Mouse (Mus musculus) embryonic facial prominence, embryonic 10.5 days (tissue): ENCODE measurements around the gene Sdk1. TPM values are rescaled to one million over a fixed set of nuclear protein-coding genes. Genes with fewer than 3 reads are reported as not detected.
A peak's percentile ranks its signal among the peaks of the same experiment; 100 is the strongest.

Experiments used
- DNase-seq: peaks from one replicate; pipeline ENCODE4 v3.0.0-alpha.2; 2017; ENCODE audit warnings: low spot score
- H3K27ac ChIP-seq: fragments of 300-500 bp; sonication (generic); replicated peaks from 2 replicates; pipeline ENCODE4 v1.5.1; 2016; ENCODE audit warnings: mild to moderate bottlenecking
- H3K27me3 ChIP-seq: fragments of 300-500 bp; sonication (generic); replicated peaks from 2 replicates; pipeline ENCODE4 v1.6.1; 2016; ENCODE audit warnings: low read depth, mild to moderate bottlenecking; ENCODE audit not compliant: poor library complexity, severe bottlenecking
- H3K36me3 ChIP-seq: fragments of 300-500 bp; sonication (generic); replicated peaks from 2 replicates; pipeline ENCODE4 v1.6.1; 2016; ENCODE audit warnings: mild to moderate bottlenecking, moderate library complexity
- H3K4me1 ChIP-seq: fragments of 300-500 bp; sonication (generic); 2 replicates; pipeline ENCODE4 v1.6.1; 2016
- H3K4me3 ChIP-seq: fragments of 300-500 bp; sonication (generic); 2 replicates; pipeline ENCODE4 v1.5.1; 2016; ENCODE audit warnings: mild to moderate bottlenecking, moderate library complexity
- H3K9me3 ChIP-seq: fragments of 300-500 bp; sonication (generic); 2 replicates; pipeline ENCODE4 v1.6.1; 2016; ENCODE audit warnings: mild to moderate bottlenecking
- WGBS: fragments of 180-500 bp; shearing (Covaris S2); methylation state at CpG from one replicate; pipeline ENCODE4 v1.1.7; 2016; 5-methylcytosine and 5-hydroxymethylcytosine counted together
- polyA plus RNA-seq: library from polyadenylated mRNA; unstranded; fragments of >200 nt; fragmentation: Nextera tagmentation; extraction: Ambion mirVana; gene quantifications from 2 replicates; pipeline ENCODE4 v1.2.1, GENCODE M21; 2016

The Sdk1 gene
- polyA plus RNA-seq, 1 experiment from 2014 or later = 1.1 TPM

- Histone ChIP-seq H3K27me3 (no peaks in the 10 kb centered on the region), H3K9me3 (no peaks in the 10 kb centered on the region), H3K4me1 (peaks cover 21% of the 10 kb centered on the region), H3K4me3 (no peak overlapping the region), H3K36me3 (no peaks in the 10 kb centered on the region), H3K27ac (no peak overlapping the region)
- DNase-seq = no peak
- WGBS = 89% methylated on average over 12 of the region's 12 CpGs
Measured at GRCm38 (mm10) chr5:141689442-141690105, 448.3 kb downstream of the Sdk1 start.

DNA sequence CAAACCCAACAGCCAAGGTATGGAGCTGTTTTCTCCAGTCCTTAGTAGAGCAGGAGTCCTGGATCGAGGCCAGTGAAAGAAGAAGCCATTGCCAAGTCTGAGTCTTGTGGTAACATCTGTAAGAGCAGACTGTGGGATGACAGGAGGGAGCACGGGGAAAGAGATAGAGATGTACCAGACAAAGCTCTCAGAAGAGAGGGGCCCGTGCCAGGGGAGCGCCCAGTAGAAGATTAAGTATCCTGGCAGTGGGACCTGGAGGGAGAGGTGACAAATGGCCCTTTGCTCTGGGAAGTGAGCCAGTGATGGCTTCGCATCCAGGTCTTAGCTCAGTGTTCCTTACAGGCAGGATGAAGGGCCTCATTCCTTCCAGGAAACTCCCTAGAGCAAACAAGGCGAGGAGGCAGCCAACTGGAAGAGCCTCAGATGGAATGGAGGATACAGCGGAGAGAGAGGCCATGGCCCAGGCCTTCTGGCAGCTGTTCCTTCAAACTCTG lies 450.2 kb downstream of the Sdk1 start:
- no peak overlapping the region for H3K27ac ChIP-seq
- no peaks in the 10 kb centered on the region for H3K27me3 ChIP-seq
- no peaks in the 10 kb centered on the region for H3K36me3 ChIP-seq
- H3K4me3 ChIP-seq = no peak overlapping the region
- 92% methylated on average over 7 of the region's 7 CpGs for WGBS
- peaks cover 28% of the 10 kb centered on the region for H3K4me1 ChIP-seq
- H3K9me3 ChIP-seq = no peaks in the 10 kb centered on the region
- DNase-seq = no peak

- no peaks in the 10 kb centered on the region for H3K27me3 ChIP-seq
- DNase-seq = no peak
- WGBS = 20% methylated on average over 6 of the region's 6 CpGs
- no peaks in the 10 kb centered on the region for H3K9me3 ChIP-seq
- no peak overlapping the region for H3K4me3 ChIP-seq
- H3K4me1 ChIP-seq = peaks cover 18% of the 10 kb centered on the region
- H3K36me3 ChIP-seq = no peaks in the 10 kb centered on the region
- no peak overlapping the region for H3K27ac ChIP-seq
Measured at GRCm38 (mm10) chr5:141693716-141694115, 452.4 kb downstream of the Sdk1 start.

DNA sequence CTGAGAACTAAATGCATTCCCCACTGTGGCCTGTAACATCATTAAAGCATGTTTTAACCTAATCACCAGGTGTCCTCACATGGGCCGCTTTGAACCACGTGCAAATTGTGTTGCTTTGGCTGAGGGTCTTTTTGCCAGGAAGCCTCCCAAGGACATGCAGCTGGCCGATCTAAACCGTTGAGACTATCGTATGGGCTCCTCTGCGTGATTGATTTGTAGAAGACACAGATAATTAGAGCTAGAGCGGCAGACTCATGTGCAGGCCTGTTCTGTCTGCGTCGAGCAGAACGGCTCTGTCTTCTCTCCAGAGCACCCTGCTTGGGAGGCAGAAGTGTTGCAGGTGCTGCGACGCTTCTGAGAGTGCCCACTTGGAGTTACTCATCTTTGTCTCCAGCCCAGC lies 453.6 kb downstream of the Sdk1 start:
- no peak for DNase-seq
- no peak overlapping the region for H3K27ac ChIP-seq
- H3K9me3 ChIP-seq = no peaks in the 10 kb centered on the region
- H3K4me1 ChIP-seq = peaks cover 18% of the 10 kb centered on the region
- no peak overlapping the region for H3K4me3 ChIP-seq
- H3K27me3 ChIP-seq = no peaks in the 10 kb centered on the region
- 64% methylated on average over 12 of the region's 12 CpGs for WGBS
- no peaks in the 10 kb centered on the region for H3K36me3 ChIP-seq

DNA sequence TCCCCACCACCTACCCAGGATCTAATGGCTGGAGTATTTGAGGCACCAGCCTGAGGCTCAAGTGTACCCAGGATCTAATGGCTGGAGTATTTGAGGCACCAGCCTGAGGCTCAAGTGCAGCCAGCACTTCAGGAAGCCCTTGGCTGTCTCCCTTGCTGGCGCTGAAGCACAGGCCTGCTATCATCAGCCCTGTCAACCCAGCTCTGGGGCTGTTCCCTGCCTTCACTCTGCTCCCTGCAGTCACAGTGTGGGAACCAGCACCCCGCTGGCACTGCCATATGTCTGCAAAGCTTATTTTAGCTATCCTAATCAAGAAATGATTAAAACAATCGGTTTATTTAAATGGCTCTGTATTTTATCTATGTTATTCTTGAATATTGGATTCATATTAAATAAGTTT lies 457.1 kb downstream of the Sdk1 start:
- WGBS = 68% methylated on average over 3 of the region's 3 CpGs
- no peak overlapping the region for H3K4me3 ChIP-seq
- no peak overlapping the region for H3K27ac ChIP-seq
- H3K9me3 ChIP-seq = no peaks in the 10 kb centered on the region
- no peaks in the 10 kb centered on the region for H3K36me3 ChIP-seq
- no peaks in the 10 kb centered on the region for H3K27me3 ChIP-seq
- DNase-seq = no peak
- peaks cover 13% of the 10 kb centered on the region for H3K4me1 ChIP-seq

DNA sequence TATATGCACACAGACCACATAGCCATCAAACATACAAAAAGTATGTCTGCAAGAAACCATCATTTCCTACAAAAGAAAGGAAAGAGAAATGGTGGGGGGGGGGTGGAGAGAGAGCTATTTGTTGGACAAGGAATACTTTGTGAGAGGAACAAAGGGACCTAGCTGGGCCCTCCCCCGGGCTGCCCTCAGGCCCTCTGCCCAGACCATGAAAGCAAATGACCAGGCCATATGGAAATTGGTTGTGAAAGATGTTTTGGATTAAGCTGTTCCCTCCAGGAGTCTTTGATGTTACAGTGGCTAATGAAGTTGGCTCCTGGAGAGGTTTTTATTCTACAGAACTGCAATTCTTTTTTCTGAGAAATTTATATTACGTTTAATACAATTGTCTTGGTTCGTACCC lies 479.5 kb downstream of the Sdk1 start:
- peak overlapping the region; percentile 72 for H3K27ac ChIP-seq
- WGBS = 34% methylated on average over 3 of the region's 3 CpGs
- H3K4me3 ChIP-seq = no peak overlapping the region
- peak; percentile 70 for DNase-seq
- H3K36me3 ChIP-seq = no peaks in the 10 kb centered on the region
- H3K9me3 ChIP-seq = no peaks in the 10 kb centered on the region
- no peaks in the 10 kb centered on the region for H3K27me3 ChIP-seq
- peaks cover 21% of the 10 kb centered on the region for H3K4me1 ChIP-seq

DNA sequence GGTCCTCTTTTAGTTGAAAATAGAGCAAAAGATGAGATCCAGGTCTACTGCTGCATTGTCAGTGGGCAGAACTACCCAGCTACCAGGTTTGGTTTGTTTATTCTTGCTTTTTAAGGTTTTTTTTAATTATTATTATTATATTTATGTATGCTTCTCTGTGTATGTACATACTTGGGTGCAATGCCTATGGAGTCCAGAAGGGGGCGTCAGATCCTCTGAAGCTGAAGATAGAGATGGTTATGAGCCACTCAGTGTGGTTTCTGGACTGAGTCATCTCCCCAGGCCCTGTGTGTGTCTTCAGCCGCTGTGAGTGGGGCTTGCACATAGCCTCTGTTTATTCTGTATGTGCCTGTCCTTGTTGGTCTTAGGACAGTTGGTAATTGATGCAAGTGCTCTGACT lies 486.7 kb downstream of the Sdk1 start:
- WGBS = 64% methylated on average over 2 of the region's 2 CpGs
- no peak for DNase-seq
- Histone ChIP-seq H3K27me3 (no peaks in the 10 kb centered on the region), H3K36me3 (no peaks in the 10 kb centered on the region), H3K4me3 (no peak overlapping the region), H3K4me1 (peaks cover 11% of the 10 kb centered on the region), H3K27ac (no peak overlapping the region), H3K9me3 (no peaks in the 10 kb centered on the region)

DNA sequence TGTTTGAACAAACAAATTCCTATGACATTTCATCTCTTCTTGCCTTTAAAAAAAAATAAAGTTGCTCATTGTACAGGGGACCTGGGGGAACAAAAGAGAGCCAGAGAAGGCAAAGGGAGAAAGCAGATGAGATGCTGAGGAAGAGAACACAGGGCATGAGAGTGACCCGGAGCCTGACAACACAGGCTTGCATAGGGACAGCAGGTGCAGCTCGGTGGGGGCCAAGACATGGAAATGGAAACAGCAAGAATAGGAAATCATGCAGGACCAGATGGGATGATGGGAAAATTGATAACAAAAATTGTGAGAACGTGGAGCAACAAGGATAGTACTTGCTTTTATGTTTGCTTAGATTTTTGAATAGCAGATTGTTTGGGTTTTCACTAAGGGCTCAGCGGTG lies 488.7 kb downstream of the Sdk1 start:
- Histone ChIP-seq H3K27ac (no peak overlapping the region), H3K4me3 (no peak overlapping the region), H3K36me3 (no peaks in the 10 kb centered on the region), H3K27me3 (no peaks in the 10 kb centered on the region), H3K9me3 (no peaks in the 10 kb centered on the region), H3K4me1 (peaks cover 11% of the 10 kb centered on the region)
- WGBS = 75% methylated on average over 4 of the region's 4 CpGs
- DNase-seq = no peak

DNA sequence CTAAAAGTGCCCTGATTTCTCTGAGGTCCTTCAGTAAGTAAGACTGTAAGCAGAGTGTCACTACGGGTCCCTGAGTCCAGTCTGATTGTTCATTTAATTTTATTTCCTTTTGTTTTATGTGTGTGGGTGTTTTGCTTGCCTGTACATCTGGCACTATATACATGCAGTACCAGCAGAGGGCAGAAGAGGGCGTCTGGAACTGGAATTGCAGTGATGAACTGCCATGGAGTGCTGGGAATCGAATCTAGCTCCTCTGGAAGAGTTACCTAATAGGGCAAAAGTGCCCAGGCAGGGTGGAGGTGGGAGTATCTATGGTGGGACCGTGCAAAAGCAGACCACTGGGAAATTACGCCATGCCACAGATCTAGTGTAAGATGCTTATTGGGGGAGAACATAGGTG lies 497.4 kb downstream of the Sdk1 start:
- Histone ChIP-seq H3K4me3 (no peak overlapping the region), H3K27me3 (no peaks in the 10 kb centered on the region), H3K27ac (no peak overlapping the region), H3K4me1 (0 out of 2 replicates have a peak, but pooled peaks cover 7% of the 10 kb centered on the region), H3K36me3 (no peaks in the 10 kb centered on the region), H3K9me3 (peaks cover 6% of the 10 kb centered on the region; the same call in 1 of the 2 replicates)
- no peak for DNase-seq
- WGBS = 76% methylated on average over 5 of the region's 5 CpGs

DNA sequence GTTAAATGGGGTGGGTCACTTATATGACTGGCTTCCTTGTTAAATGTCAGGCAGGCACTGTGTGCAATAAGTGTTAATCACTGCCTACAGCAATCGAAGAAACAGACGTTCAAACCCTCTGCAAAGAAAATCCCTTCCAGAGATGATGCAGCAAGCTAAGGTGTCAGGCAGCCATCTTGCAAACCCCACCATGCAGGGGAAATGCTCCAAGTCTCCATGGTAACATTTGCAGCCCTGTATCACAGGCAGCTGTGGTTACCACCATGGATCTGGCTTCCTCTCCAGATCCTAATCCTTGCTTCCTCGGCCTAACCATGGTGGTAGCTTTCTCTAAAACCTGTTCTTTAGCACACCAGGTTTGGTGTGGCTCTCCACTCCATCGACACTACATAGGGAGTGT lies 507.5 kb downstream of the Sdk1 start:
- Histone ChIP-seq H3K27ac (no peak overlapping the region), H3K36me3 (no peaks in the 10 kb centered on the region), H3K27me3 (no peaks in the 10 kb centered on the region), H3K9me3 (no peaks in the 10 kb centered on the region), H3K4me1 (peaks cover 12% of the 10 kb centered on the region), H3K4me3 (no peak overlapping the region)
- DNase-seq = no peak
- 77% methylated on average over 4 of the region's 4 CpGs for WGBS

DNA sequence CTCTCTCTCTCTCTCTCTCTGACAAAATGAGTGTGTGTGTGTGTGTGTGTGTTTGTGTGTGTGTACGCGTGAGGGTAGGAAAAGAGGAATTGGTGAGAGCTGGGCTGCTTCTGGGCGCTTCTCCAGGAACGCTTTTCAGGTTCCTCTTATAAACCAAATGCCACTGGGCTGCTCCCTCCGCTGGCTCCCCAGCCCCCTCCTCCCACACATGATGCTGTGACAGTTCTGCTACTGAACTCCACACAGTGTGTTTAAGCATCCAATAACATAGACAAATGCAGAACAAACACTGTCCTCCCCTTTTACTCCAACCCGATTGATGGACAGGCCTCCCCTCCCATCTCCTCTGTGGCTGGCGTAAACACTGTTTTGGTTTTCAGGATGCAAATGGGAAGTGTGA lies 513.0 kb downstream of the Sdk1 start:
- DNase-seq = no peak
- no peaks in the 10 kb centered on the region for H3K27me3 ChIP-seq
- H3K36me3 ChIP-seq = no peaks in the 10 kb centered on the region
- no peak overlapping the region for H3K4me3 ChIP-seq
- peaks cover 15% of the 10 kb centered on the region for H3K4me1 ChIP-seq
- 29% methylated on average over 7 of the region's 7 CpGs for WGBS
- H3K9me3 ChIP-seq = no peaks in the 10 kb centered on the region
- no peak overlapping the region for H3K27ac ChIP-seq

GRCm38 (mm10) chr5:141758885-141759284 lies 517.6 kb downstream of the Sdk1 start:
- Histone ChIP-seq H3K4me3 (no peak overlapping the region), H3K27me3 (no peaks in the 10 kb centered on the region), H3K27ac (no peak overlapping the region), H3K36me3 (no peaks in the 10 kb centered on the region), H3K9me3 (no peaks in the 10 kb centered on the region), H3K4me1 (peaks cover 25% of the 10 kb centered on the region)
- no peak for DNase-seq
- 82% methylated on average over 8 of the region's 8 CpGs for WGBS

DNA sequence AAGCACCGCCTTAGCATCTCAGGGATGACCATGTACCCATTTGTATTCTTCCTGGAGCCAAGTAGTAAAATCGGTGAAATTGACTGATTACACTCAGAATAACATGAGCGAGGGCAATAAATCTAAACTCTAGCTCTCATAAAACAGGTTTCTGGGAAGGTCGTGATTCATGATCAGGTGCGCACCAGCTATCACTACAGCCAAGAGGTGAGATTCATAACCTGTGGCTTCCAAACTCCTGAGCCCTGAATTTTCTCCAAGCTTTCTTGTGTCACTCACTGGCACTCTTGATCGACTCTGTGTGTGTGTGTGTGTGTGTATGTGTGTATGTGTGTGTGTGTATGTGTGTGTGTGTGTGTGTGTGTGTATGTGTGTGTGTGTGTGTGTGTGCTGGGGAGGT lies 522.8 kb downstream of the Sdk1 start:
- DNase-seq = no peak
- no peaks in the 10 kb centered on the region for H3K36me3 ChIP-seq
- H3K9me3 ChIP-seq = no peaks in the 10 kb centered on the region
- WGBS = 94% methylated on average over 6 of the region's 6 CpGs
- H3K4me1 ChIP-seq = peaks cover 12% of the 10 kb centered on the region
- no peak overlapping the region for H3K4me3 ChIP-seq
- H3K27me3 ChIP-seq = no peaks in the 10 kb centered on the region
- no peak overlapping the region for H3K27ac ChIP-seq
